Mouse (Mus musculus): ENCODE data around the gene Tmem81.
"Not testable (repeated sequence)": the region's sequence is repeated elsewhere in the genome, so short reads cannot be mapped to it uniquely, and the experiment has no call there.

The Tmem81 gene

GRCm38 (mm10) chr1:132506058-132506457, at the start of gene Tmem81:
TSS of gene Tmem81 (plus strand) at chr1:132506230.
- DNase-seq = no peak

GRCm38 (mm10) chr1:132464651-132465050, 41.4 kb upstream of the Tmem81 start:
- DNase-seq = no peak

GRCm38 (mm10) chr1:132468926-132469325, 37.1 kb upstream of the Tmem81 start:
- DNase-seq = peak; percentile 24

GRCm38 (mm10) chr1:132469519-132469918, 36.5 kb upstream of the Tmem81 start:
- DNase-seq = no peak

GRCm38 (mm10) chr1:132470031-132470430, 36.0 kb upstream of the Tmem81 start:
- not testable (repeated sequence) for DNase-seq

GRCm38 (mm10) chr1:132471032-132471431, 35.0 kb upstream of the Tmem81 start:
- DNase-seq = no peak

- DNase-seq = no peak
Observed at GRCm38 (mm10) chr1:132471499-132471898, 34.5 kb upstream of the Tmem81 start.

GRCm38 (mm10) chr1:132472537-132472936, 33.5 kb upstream of the Tmem81 start:
- no peak for DNase-seq

- DNase-seq = no peak
Observed at GRCm38 (mm10) chr1:132474496-132474895, 31.5 kb upstream of the Tmem81 start.

GRCm38 (mm10) chr1:132476575-132476927, 29.5 kb upstream of the Tmem81 start:
- no peak for DNase-seq

- DNase-seq = peak; percentile 91
Observed at GRCm38 (mm10) chr1:132476928-132477691, 28.9 kb upstream of the Tmem81 start, which contains the start of gene Rbbp5. TSS of gene Rbbp5 (plus strand) at chr1:132477365.

GRCm38 (mm10) chr1:132479438-132479837, 26.6 kb upstream of the Tmem81 start:
- DNase-seq = no peak

- DNase-seq = no peak
Observed at GRCm38 (mm10) chr1:132481619-132482018, 24.4 kb upstream of the Tmem81 start.

- no peak for DNase-seq
Observed at GRCm38 (mm10) chr1:132483234-132483633, 22.8 kb upstream of the Tmem81 start.

- DNase-seq = no peak
Observed at GRCm38 (mm10) chr1:132483759-132484158, 22.3 kb upstream of the Tmem81 start.

GRCm38 (mm10) chr1:132500535-132500934, 5.5 kb upstream of the Tmem81 start:
- DNase-seq = no peak

- no peak for DNase-seq
Observed at GRCm38 (mm10) chr1:132505155-132505554, 875 bp upstream of the Tmem81 start.

- DNase-seq = no peak
Observed at GRCm38 (mm10) chr1:132506656-132507055, 626 bp downstream of the Tmem81 start.

GRCm38 (mm10) chr1:132509771-132510170, 3.7 kb downstream of the Tmem81 start:
- no peak for DNase-seq

GRCm38 (mm10) chr1:132511521-132511920, 5.5 kb downstream of the Tmem81 start:
- no peak for DNase-seq

GRCm38 (mm10) chr1:132512106-132512505, 6.1 kb downstream of the Tmem81 start:
- no peak for DNase-seq

GRCm38 (mm10) chr1:132515339-132515738, 9.3 kb downstream of the Tmem81 start:
- DNase-seq = no peak

- DNase-seq = no peak
Observed at GRCm38 (mm10) chr1:132516776-132517175, 10.7 kb downstream of the Tmem81 start.

- DNase-seq = no peak
Observed at GRCm38 (mm10) chr1:132518621-132519020, 12.6 kb downstream of the Tmem81 start.

GRCm38 (mm10) chr1:132519734-132520133, 13.7 kb downstream of the Tmem81 start:
- DNase-seq = no peak

Measured in lung, postnatal 14 days (tissue).